Mouse (Mus musculus) cerebellum, postnatal 36 days (tissue): ENCODE results near the gene Cdh13.

ENCODE experiments used
- DNase-seq, 2 experiments: peaks; one replicate each; pipeline ENCODE4 v3.0.0; 2021 to 2022; ENCODE audit warnings: mixed read lengths in 2 of 2

Gene Cdh13

GRCm38 (mm10) chr8:118965101-118965840 lies 681.7 kb downstream of the Cdh13 start:
- DNase-seq, result peak; percentile 19 to 22

- no peak for DNase-seq
Observed at GRCm38 (mm10) chr8:118968896-118969295, 685.4 kb downstream of the Cdh13 start.

- peak; percentile 44 to 53 for DNase-seq
Observed at GRCm38 (mm10) chr8:118979800-118980199, 696.3 kb downstream of the Cdh13 start.

- DNase-seq, result no peak
Observed at GRCm38 (mm10) chr8:118983724-118984123, 700.2 kb downstream of the Cdh13 start.

GRCm38 (mm10) chr8:118986796-118987195 lies 703.3 kb downstream of the Cdh13 start:
- no peak for DNase-seq

- no peak for DNase-seq
Observed at GRCm38 (mm10) chr8:118995641-118996188, 712.2 kb downstream of the Cdh13 start.

- DNase-seq, result no peak
Observed at GRCm38 (mm10) chr8:119000595-119000994, 717.1 kb downstream of the Cdh13 start.

- DNase-seq, result peak in 1 of 2 experiments; percentile 16
Observed at GRCm38 (mm10) chr8:119004821-119005220, 721.3 kb downstream of the Cdh13 start.

- DNase-seq, result no peak
Observed at GRCm38 (mm10) chr8:119018675-119019074, 735.1 kb downstream of the Cdh13 start.

GRCm38 (mm10) chr8:119020781-119021180 lies 737.2 kb downstream of the Cdh13 start:
- peak; percentile 31 to 48 for DNase-seq

- DNase-seq, result no peak
Observed at GRCm38 (mm10) chr8:119021478-119021877, 737.9 kb downstream of the Cdh13 start.

- DNase-seq, result no peak
Observed at GRCm38 (mm10) chr8:119022301-119022870, 738.9 kb downstream of the Cdh13 start.

GRCm38 (mm10) chr8:119033398-119033797 lies 749.9 kb downstream of the Cdh13 start:
- peak; percentile 82 for DNase-seq

- no peak for DNase-seq
Observed at GRCm38 (mm10) chr8:119034037-119034436, 750.5 kb downstream of the Cdh13 start.

- DNase-seq, result peak; percentile 92 to 93
Observed at GRCm38 (mm10) chr8:119035126-119035525, 751.6 kb downstream of the Cdh13 start.

GRCm38 (mm10) chr8:119037571-119037970 lies 754.0 kb downstream of the Cdh13 start:
- DNase-seq, result no peak

GRCm38 (mm10) chr8:119039358-119039757 lies 755.8 kb downstream of the Cdh13 start:
- no peak for DNase-seq

- peak in 1 of 2 experiments; percentile 8 for DNase-seq
Observed at GRCm38 (mm10) chr8:119057876-119058275, 774.3 kb downstream of the Cdh13 start.

- no peak for DNase-seq
Observed at GRCm38 (mm10) chr8:119061671-119062070, 778.1 kb downstream of the Cdh13 start.

GRCm38 (mm10) chr8:119064523-119064922 lies 781.0 kb downstream of the Cdh13 start:
- DNase-seq, result peak; percentile 64 to 77

GRCm38 (mm10) chr8:119072291-119072690 lies 788.8 kb downstream of the Cdh13 start:
- DNase-seq, result no peak

- DNase-seq, result no peak
Observed at GRCm38 (mm10) chr8:119085022-119085421, 801.5 kb downstream of the Cdh13 start.

GRCm38 (mm10) chr8:119098261-119098660 lies 814.7 kb downstream of the Cdh13 start:
- DNase-seq, result no peak

- DNase-seq, result no peak
Observed at GRCm38 (mm10) chr8:119102871-119103270, 819.3 kb downstream of the Cdh13 start.
